Mouse (Mus musculus): Measurements from ENCODE around the gene Gm9603. TPM values are rescaled to one million over a fixed set of nuclear protein-coding genes. Genes with fewer than 3 reads are reported as not detected.
"Not testable (repeated sequence)": the region's sequence is repeated elsewhere in the genome, so short reads cannot be mapped to it uniquely, and the experiment has no call there.

Gene Gm9603
- total RNA-seq (2021), result not detected
- long read RNA-seq, experiment 1, result 0 reads
- long read RNA-seq, experiment 2, result 0 reads

DNA sequence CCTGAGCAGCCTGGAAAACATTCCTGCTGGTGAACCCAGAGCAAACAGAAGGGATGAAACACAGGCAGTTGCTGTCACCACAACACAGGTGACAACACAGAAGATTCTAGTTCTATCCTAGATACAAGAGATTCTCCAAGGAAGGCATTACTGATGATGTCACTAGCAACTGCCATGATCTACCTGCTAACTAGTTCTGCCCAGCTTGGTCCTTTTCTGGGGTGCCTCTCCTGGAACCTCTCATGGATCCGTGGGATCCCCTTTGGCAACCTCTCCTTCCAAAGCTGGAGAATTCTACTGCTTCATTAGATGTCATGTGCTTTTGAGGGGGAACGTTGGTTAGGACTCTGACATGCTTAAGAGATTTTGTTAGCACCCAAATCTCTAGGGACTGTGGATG lies at the start of gene Gm9603:
Gene Gm9603 (minus strand): TSS at position 101 of the 400 bp plus-strand sequence.
- DNase-seq, result not testable (repeated sequence)

DNA sequence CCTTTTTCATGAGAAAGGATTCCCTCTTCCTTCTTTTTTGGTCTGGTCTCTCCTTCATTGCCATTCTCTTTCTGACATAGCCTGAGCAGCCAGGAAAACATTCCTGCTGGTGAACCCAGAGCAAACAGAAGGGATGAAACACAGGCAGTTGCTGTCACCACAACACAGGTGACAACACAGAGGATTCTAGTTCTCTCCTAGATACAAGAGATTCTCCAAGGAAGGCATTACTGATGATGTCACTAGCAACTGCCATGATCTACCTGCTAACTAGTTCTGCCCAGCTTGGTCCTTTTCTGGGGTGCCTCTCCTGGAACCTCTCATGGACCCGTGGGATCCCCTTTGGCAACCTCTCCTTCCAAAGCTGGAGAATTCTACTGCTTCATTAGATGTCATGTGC lies 54.3 kb downstream of the Gm9603 start, which contains the start of gene Gm8265:
Gene Gm8265 (minus strand): TSS at position 101 of the 400 bp plus-strand sequence.
- not testable (repeated sequence) for DNase-seq

Other genes starting within 250 kb of the Gm9603 start
- gene Gm3194, start 232.0 kb downstream of the Gm9603 start, total RNA-seq (2021), result under 1 TPM in 1 of 2 experiments, not detected in 1; 0.62 TPM
- not detected for gene Gm8246, start 209.6 kb downstream of the Gm9603 start, total RNA-seq (2021)
- gene Gm3187, start 203.2 kb downstream of the Gm9603 start, total RNA-seq (2021), result not detected
- under 1 TPM in 1 of 2 experiments, not detected in 1; 0.40 TPM for gene Gm3488, start 185.8 kb downstream of the Gm9603 start, total RNA-seq (2021)
- not detected for gene Gm3532, start 149.0 kb downstream of the Gm9603 start, total RNA-seq (2021)
- not detected for gene Gm8265, start 54.4 kb downstream of the Gm9603 start, total RNA-seq (2021)
- gene Gm3373, start 54.1 kb upstream of the Gm9603 start, total RNA-seq (2021), result not detected
- under 1 TPM in 1 of 2 experiments, not detected in 1; 0.77 TPM for gene Gm3383, start 120.5 kb upstream of the Gm9603 start, total RNA-seq (2021)
- not detected for gene Gm3424, start 142.9 kb upstream of the Gm9603 start, total RNA-seq (2021)
- gene Gm8237, start 192.9 kb upstream of the Gm9603 start, total RNA-seq (2021), result under 1 TPM; 0.18 to 0.22 TPM

Data from heart, adult 18-20 months (tissue).